Mouse (Mus musculus) retina, postnatal 1 day (tissue): ENCODE data around the gene Insl6.
A peak's percentile ranks its signal among the peaks of the same experiment; 100 is the strongest.

Experiments
- DNase-seq: peaks from one replicate; pipeline ENCODE4 v3.0.0-alpha.2; 2012

Insl6 gene

GRCm38 (mm10) chr19:29354895-29355877 is 30.0 kb upstream of the Insl6 start:
- DNase-seq = peak; percentile 87

- no peak for DNase-seq
Measured at GRCm38 (mm10) chr19:29350991-29351390, 25.8 kb upstream of the Insl6 start.

GRCm38 (mm10) chr19:29345636-29346035 is 20.5 kb upstream of the Insl6 start:
- no peak for DNase-seq

- DNase-seq = no peak
Measured at GRCm38 (mm10) chr19:29344868-29345267, 19.7 kb upstream of the Insl6 start.

GRCm38 (mm10) chr19:29342281-29342680 is 17.1 kb upstream of the Insl6 start:
- DNase-seq = no peak

- DNase-seq = no peak
Measured at GRCm38 (mm10) chr19:29341029-29341428, 15.9 kb upstream of the Insl6 start.

- no peak for DNase-seq
Measured at GRCm38 (mm10) chr19:29336624-29337023, 11.5 kb upstream of the Insl6 start.

- peak; percentile 77 for DNase-seq
Measured at GRCm38 (mm10) chr19:29334068-29334745, 9.1 kb upstream of the Insl6 start, which contains the start of gene Rln1. TSS of gene Rln1 (minus strand) at chr19:29334670.

- no peak for DNase-seq
Measured at GRCm38 (mm10) chr19:29326822-29327552, 1.8 kb upstream of the Insl6 start.

- no peak for DNase-seq
Measured at GRCm38 (mm10) chr19:29326396-29326795, 1.2 kb upstream of the Insl6 start.

- DNase-seq = no peak
Measured at GRCm38 (mm10) chr19:29325852-29326180, 660 bp upstream of the Insl6 start.

GRCm38 (mm10) chr19:29323416-29324049 is 1.6 kb downstream of the Insl6 start:
- no peak for DNase-seq

GRCm38 (mm10) chr19:29312661-29313060 is 12.5 kb downstream of the Insl6 start:
- no peak for DNase-seq

GRCm38 (mm10) chr19:29311791-29312190 is 13.4 kb downstream of the Insl6 start:
- DNase-seq = no peak

GRCm38 (mm10) chr19:29308832-29309231 is 16.3 kb downstream of the Insl6 start:
- DNase-seq = no peak

- no peak for DNase-seq
Measured at GRCm38 (mm10) chr19:29302119-29302518, 23.0 kb downstream of the Insl6 start.

- DNase-seq = no peak
Measured at GRCm38 (mm10) chr19:29300919-29301318, 24.2 kb downstream of the Insl6 start.

- DNase-seq = no peak
Measured at GRCm38 (mm10) chr19:29297366-29297765, 27.8 kb downstream of the Insl6 start.

GRCm38 (mm10) chr19:29296166-29296565 is 29.0 kb downstream of the Insl6 start:
- no peak for DNase-seq

GRCm38 (mm10) chr19:29294756-29295155 is 30.4 kb downstream of the Insl6 start:
- DNase-seq = no peak

GRCm38 (mm10) chr19:29292546-29292945 is 32.6 kb downstream of the Insl6 start:
- DNase-seq = peak; percentile 30

- no peak for DNase-seq
Measured at GRCm38 (mm10) chr19:29291532-29291931, 33.6 kb downstream of the Insl6 start.

- DNase-seq = no peak
Measured at GRCm38 (mm10) chr19:29287863-29288262, 37.3 kb downstream of the Insl6 start.
